Mouse (Mus musculus): ENCODE measurements at regions not wholly inside any gene's neighbourhood (a gene's known extent, or its start where the extent isn't known, plus 50 kb on each side); places are given as distances from the start of the nearest gene placed in this dataset.
"Not testable (repeated sequence)": the region's sequence is repeated elsewhere in the genome, so short reads cannot be mapped to it uniquely, and the experiment has no call there.

DNA sequence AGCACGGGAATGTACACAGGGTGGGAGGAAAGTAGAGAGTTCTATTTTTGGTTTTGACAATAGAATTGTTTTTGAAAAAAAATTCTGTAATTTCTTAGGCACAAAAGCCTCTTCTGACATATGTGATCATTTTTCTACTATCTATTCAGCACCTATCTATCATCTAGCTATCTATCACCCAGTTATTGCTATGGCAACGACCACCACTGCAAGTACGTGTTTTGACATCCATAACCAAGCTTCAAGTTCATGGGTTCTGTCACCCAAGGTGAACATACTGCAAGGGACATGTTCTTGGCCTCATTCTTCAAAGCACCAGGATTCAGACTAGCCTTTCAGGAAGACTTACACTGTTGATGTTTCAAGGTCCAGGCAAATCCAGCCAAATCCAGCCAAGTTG lies 238.4 kb upstream of the Rarb start:
- no peak for DNase-seq

DNA sequence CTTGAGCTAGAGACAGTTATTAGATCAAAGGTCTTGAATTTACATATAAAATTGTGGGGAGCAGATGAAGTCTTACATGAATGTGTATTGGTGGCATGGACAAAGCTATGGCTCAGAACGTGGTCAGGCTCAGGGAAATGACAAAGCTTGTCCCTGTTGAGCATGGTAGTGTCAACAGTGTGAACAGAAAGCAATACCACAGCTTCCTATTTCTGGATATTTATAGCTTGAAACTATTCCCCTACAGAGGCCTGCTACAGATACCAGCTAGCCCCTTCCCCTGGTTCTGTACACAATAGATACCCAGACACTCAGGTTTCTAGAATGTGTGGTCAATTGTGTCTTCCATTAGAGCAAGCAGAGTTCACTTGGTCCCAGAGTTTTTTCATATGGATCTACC lies 236.8 kb upstream of the Rarb start:
- DNase-seq = no peak

DNA sequence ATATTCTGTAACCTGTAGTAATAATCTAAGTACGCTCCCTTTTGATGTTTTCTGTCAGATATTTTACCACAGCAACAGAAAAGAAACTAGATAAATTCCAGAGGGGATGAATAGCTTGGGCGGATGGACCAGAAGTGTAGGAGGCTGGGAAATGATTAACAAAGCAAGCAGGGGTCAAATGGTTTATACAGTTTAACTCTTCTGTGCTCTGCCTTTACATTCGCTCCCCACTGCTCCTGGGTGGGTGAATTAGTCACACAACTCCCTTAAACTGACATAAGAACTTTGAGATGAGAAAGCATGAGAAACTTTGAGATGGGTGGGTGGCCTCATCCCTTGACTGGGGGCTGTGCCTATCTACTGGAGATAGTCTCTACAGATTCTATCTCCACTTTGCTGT lies 235.4 kb upstream of the Rarb start:
- DNase-seq = no peak

DNA sequence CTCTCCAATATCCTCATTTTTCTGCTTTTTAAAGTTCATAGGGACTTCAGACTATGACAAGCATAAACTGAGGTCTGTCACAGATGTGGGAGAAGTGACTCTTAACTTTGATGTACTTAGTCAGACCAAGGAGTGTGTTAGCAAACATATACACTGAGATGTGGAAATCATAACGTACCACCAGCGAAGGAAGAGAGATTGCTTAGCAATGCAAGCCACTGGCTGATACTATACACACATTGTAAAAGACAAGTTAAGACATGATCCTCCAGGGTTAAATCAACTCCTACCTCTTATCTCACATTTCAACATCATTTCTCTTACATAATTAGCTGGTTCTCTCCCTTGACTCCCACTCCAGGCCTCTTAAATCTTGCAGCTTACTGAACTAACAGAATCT lies 227.9 kb upstream of the Rarb start:
- no peak for DNase-seq

DNA sequence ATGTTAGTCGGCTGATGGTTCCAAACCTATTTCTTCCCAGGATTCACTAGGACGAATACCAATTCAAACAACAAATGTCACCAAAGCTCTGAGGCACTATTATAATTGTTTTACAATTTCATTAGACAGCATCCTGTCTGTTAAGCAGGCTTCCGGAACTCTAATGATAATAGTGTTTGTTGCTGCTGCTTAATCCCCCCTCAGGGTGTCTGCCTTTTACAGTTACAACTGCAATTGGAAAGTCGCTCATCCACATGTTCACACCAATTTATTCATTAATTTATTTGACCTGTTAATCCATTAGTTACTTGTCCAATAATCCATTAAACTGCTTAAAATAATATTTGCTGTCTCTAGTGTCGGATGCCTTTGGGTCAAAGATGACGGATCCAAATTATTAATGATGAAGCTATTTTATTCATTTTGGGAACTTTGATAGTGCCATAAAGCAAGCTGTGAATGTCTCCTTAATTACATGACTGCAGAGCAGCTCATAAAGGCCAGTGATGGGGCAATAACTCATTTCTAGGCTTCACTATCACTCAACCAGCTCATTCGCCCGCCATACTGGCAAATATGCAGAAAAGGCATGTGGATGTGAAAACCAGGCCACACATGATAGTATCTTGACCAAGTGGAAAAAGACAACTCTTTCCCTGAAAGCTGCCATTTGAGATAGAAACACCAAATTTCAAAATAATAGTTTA lies 226.6 kb upstream of the Rarb start:
- DNase-seq = no peak

DNA sequence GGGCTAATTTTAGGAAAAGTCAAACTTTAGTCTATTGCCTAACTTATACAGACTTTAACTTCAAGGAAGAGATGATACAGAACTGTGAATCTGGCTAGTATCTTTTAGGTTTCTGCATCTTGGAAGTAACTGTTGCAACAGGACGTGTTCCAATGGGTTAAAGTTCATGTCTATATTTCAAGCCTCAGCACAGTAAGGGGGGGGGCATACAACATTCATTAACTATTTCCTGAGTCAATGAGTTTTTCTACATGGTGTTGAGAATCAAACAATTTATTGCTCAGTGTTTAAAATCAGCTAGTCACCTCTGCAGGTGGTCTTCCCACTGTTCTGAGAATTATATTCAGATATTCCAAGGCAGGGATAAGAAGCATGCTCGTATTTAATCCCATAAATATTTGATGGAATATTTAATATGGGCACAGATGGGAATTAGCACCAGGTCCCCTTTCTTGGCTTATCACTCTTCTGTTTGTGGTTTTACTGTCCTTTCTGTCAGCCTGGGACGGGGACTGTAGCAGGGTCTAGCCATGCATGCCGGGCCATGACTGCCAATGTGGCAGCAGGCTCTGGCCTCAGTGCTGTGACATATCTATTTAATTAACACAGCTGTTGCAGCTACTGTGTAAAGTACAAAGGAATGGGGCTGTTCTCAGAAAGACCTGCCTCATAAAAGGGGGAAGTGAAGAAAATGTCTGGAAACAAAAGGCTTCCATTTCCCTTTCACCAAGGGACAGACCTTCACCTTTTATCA lies 201.8 kb upstream of the Rarb start:
- no peak for DNase-seq

DNA sequence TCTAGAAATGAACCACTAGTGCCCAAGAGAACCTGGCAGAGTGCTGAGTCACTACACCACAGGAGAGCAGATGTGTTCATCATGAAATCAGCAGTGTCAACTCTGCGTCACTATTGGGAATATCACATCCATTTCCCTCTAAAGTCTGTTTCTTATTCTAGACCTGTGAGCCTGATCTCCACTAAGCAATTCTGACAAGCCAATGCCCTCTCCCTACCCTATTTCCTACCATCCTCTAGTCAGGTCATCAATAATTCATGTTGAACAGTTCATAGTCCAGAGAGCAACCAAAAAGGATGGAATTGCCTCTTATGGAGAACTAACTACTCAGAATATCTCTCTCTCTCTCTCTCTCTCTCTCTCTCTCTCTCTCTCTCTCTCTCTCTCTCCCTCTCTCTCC lies 194.0 kb upstream of the Rarb start:
- DNase-seq = no peak

DNA sequence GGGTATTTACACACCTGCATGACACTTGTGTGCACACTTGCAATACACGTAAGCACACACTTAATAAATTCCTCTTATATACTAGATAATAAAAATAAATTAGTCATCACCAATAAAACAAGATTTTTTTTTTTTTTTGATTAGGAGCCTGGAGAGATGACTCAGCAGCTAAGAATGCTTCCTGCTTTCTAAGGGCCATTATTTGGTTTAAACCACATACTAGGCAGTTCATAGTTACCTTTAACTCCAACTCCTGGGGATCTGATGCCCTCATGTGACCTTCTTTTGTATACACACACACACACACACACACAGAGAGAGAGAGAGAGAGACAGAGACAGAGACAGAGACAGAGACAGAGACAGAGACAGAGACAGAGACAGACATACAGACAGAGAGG lies 193.2 kb upstream of the Rarb start:
- peak in 1 of 2 experiments; percentile 18 for DNase-seq

DNA sequence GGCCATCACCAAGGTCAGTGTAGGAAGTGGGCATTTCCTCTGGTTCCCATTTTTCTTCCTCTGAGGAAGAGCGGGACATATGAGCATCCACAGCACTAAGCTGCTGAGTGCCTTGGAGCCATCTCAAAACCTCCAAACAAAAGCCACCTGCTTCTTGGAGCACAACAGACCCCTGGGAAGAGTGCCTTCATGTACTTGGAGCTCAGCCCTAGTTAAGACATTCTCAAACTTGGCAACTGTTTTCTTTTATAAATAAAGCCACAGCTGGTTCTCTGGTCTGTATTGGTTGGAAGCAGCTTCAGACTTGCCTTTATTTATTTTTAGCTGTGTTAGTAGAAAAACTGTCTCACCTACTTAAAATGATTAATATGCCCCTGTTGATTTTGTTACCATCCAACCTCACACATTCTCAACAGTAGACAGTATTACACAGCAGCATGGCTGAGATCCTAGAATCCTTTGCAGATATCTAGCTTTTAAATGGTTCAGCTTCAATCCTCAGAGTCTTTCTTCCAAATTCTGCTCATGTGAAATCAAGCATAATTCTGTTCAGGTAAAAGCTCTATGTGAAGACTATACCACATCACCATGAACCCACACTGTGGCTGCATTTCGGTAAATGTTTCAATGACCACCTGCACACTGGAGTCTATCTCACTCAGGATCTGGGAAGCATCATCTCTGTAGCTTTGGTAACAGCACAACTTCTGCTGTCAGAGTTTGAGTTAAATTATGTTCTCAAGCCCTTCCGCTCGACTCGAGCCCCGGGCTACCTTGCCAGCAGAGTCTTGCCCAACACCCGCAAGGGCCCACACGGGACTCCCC lies 186.4 kb upstream of the Rarb start:
- peak in 1 of 2 experiments; percentile 5 for DNase-seq

DNA sequence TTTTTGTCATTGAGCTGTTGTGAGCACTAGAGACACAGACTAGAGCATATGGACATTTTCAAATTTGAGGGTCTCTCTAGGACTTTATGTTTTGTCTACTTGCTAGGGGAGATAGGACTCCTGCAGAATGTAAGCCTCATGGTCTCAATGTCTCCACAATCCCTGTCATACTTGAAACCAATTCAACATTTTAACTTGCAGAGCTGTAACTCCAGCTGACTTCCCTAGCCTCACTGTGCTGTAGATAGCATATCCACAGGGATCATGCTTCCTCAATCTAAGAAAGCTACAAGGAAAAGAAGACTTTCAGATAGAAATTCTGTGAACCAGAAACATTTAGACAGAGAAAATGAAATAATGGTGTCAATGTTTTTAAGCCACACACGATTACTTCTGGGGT lies 185.8 kb upstream of the Rarb start:
- DNase-seq = no peak

DNA sequence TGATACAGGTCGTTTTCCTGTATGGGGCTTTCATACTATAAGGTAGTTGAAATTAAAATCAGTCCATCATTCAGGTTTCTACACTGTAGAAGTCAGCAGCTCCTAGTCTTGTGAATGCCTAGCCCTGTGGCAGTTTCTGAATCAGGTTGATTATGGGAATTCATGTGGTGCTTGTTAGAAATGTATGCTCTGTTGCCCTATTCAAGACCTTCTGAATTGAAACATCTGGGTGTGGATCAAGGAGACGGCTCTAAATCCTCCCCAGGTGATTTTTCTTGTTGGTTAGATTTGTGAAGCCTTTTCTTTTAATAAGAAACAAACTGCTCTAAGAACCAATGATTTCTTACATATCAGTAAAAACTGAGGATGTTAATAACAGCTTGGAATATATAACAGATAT lies 177.8 kb upstream of the Rarb start:
- no peak for DNase-seq

DNA sequence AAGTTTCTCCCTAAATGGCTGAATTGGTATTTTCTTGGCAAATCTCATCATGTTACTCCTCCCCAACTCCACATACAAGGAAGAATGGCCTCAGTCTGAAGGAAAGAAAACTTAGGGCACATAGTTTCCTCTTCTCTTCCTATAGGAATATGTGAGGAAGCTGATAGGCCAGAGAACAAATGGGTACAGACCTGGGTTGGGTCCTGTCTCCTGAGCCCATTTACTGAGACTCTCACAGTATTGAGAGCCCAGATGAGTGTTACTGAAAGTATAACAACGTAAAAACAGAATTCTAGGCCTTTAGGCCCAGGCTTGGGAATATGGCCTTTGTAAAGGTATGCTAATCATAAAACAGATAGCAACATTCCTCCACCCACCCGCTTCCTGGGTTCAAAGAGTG lies 152.0 kb upstream of the Rarb start:
- DNase-seq = not testable (repeated sequence)

DNA sequence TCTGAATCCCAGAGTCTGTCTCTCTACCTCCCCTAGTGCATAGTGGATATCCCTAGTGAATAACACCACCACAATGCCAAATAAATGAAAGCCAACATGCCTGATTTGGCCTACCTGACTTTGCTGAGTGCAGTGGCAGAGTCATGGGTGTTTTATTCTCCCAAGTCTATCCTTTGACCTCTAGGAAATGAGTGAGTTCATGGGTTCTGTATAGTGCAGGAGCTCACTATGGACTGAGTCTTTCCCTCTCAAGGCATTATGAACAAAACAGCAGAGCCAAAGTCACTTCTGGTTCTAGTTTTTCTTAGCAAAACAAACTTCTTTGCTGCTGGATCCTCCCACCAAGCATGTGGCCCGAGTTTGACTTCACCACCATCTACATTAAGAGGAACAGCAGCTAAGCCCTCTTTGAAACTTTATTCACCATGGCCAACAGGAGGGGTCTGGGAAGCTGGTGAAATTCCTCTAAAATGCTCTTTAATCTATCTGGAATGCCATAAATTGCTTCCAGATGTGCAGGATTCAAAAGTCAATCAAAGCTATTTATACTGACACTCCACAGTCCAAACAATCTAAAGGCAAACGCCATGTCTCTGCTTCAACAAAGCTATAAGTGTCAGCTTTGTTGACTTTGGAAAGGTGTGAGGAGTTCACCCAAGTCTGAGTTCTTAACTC lies 145.9 kb upstream of the Rarb start:
- no peak for DNase-seq

DNA sequence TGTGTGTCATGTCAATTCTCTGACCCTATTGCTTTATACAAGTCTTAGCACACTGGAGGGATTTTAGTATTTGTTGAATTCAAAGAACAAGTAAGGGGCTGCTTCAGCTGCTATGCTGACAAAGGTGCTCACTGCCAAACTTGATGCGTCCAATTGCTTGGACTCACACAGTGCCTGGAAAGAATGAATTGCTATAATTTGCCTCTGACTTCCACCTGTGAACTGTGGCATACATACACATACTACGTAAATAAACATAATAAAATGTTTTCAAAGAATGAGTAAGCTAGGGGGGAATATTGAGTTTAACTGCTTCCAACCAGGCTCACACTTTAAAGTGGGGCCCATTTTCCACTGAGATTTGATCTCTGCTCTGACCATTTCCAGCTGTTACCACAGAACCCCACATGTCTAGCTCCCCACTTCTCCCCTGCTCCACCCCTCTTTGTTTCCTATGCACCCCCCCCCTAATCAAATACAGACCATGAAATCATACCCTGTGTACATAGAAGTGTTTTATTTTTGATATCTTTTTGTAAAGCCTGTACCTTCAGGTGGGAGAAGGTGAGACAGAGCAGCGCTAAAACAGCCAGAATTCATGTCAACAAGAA lies 143.4 kb upstream of the Rarb start:
- DNase-seq = no peak

DNA sequence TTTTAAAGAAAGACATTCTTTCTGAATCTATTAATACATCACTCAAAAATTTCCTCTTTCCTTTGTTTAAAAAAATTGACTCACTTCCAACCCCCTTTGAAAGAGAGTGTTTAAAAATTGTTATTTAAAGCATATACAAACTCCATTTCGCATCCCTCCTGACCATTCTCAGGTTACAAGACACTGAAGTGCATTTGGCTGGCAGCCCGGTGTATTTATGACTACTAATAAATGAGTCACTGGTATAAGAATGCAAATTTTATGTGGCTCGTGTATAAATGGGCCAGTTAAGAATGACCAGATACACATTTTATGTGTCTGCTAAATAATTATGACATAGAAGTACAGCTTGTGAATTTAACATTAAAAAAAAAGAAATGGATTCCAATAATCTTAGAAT lies 138.8 kb upstream of the Rarb start:
- peak; percentile 71 to 77 for DNase-seq

DNA sequence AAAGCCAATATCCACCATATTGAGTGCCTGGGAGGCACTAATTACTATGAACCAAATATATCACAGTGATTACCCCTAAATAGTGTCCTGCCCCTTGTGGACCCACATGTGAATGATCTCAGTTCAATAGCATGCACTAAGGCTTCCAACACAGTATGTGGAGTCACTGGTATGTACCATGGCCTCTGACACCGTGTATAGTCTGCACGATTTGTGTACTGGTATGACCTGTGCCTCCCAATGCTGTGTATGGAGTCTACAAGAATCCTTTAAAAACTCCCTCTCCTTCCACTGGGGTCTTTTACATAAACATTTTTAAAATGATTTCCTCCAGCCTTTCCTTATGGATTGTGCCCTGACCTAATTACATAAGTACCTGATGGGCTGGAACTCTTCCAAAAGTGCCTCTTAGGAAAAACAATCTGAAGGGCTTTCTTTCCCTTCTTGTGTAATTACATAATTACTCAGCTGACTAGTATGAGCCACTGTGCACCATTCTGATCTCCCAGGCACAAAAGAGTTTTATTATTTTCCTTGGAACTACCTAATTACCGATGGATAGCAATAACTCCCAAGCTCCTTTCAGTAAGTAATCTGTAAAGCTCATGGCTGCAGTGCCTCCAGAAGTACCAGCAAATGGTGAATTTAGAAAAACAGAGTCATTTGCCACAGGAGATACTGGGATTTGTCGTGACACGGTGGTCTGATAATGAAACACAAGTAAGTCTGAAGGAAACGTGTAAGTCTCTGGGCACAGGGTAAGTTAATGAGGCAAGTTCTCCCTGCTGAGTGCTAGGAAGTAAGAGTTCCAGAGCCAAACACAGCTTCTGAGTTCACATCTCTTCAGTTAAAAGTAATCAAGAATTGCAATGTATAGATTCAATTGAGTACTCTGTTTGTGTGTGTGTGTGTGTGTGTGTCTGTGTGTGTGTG lies 135.8 kb upstream of the Rarb start:
- peak in 1 of 2 experiments; percentile 44 for DNase-seq

DNA sequence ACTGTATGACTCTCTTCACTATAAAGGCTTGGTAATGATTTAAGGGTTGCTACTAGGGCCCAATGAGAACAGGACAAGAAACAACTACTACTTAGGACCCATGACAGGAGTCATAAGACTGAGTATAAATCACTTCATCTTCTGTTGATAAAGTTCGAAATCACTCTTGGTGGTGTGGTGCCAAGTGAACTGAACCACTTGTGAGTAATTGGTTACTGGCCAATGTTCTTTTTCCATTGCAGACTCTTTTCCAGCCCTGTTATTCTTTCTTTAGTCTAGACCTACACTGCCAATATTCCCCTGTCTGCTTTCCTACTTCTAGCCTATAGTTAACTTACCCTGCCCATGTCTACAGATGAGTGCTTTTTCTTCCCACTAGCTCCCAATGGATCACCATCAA lies 129.8 kb upstream of the Rarb start:
- DNase-seq = no peak

DNA sequence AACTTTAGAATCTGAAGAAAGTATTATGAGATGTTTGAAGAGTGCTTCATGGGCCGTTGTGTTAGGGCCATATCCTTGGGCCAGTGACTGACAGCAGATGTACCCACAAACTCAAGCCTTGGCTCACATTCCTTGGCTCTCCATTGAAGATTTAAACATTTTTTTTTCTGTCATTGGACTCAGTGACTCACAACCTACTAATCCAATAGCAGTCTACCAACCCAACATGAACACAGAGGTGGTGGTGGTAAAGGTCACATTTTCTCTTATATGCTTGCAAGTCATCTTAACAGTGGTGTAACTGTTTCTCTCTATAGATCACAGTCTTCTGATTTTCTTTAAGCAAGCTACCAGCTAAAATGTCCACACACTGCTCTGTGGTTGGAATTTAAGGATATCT lies 125.5 kb upstream of the Rarb start:
- DNase-seq = no peak

DNA sequence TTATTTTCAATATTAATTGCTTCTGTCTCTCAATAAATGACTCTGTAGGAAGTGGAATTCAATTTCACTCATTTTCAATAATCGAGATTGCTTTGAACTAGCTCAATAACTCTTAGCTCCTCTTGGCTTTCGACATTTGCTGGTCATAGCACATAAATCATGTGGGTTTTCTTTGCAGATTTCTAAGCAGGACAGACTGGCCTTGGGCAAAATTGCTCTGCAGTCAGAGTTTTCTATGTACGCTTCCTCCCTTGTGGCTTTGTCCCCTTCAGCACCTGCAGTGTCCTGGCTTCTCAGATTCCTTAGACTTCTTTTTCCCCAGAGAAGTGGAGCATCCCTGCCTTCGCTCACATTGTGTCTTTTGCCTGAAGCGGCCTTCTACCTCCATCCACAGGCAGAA lies 124.6 kb upstream of the Rarb start:
- no peak for DNase-seq

DNA sequence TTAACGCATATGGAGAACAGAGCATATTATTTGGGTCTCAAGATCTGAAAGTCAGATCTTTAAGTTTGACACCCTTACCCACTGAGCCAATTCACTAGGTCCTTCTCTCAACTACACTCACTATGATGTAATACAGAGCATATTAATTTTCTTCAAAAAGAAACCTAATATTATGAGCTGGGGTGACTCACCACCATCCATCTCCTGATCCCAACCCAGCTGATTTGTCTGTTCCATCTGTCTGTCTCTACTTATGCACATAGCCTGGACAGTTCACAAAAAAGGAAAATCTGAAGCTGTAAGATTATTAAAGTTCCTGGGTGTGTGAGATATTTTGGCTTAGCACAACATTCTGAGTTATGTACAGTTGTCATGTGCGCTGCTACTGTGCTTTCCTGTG lies 108.2 kb upstream of the Rarb start:
- DNase-seq = no peak

DNA sequence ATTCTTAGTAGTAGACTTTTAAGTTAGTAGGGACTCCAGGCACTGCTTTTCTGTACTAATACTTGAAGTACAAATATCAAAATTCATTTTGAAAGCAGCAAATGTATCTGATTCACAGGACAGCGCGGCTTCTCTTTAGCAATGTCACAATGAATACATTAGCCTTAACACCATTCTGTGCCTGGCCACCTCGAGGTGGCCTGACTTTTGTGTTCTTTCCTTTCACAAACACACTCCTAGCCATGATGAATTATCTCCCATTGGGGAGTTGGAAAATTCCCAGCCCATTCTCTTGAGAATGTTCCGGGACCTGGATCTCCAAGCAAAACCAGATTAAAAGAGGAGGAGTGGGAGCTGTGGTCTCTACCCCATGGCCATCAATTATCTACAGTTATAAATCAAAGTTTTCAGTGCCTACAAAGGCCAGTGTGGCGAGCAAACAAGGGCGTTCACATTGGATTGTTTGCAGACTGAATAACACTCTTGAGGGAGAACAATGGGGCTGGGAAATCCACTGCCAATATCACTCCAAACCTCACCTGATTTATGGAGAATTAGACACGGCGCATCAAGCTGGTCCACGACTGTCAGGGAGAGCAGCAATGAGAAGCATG lies 82.7 kb upstream of the Rarb start:
- DNase-seq = no peak
